Mouse (Mus musculus) cerebellum, adult 11 months (tissue): ENCODE results near the gene Gucy2g.

Experiments
- DNase-seq: peaks from one replicate; pipeline ENCODE4 v3.0.0; 2022

Gucy2g gene

GRCm38 (mm10) chr19:55241186-55241645 is at the start of gene Gucy2g:
TSS of gene Gucy2g (minus strand) at chr19:55241236.
- no peak for DNase-seq

- no peak for DNase-seq
Observed at GRCm38 (mm10) chr19:55288974-55289373, 47.9 kb upstream of the Gucy2g start.

- no peak for DNase-seq
Observed at GRCm38 (mm10) chr19:55286034-55286433, 45.0 kb upstream of the Gucy2g start.

- DNase-seq = no peak
Observed at GRCm38 (mm10) chr19:55284093-55284492, 43.1 kb upstream of the Gucy2g start.

GRCm38 (mm10) chr19:55276770-55277169 is 35.7 kb upstream of the Gucy2g start:
- no peak for DNase-seq

GRCm38 (mm10) chr19:55276100-55276499 is 35.1 kb upstream of the Gucy2g start:
- DNase-seq = no peak

GRCm38 (mm10) chr19:55273340-55273739 is 32.3 kb upstream of the Gucy2g start:
- no peak for DNase-seq

- no peak for DNase-seq
Observed at GRCm38 (mm10) chr19:55271448-55271847, 30.4 kb upstream of the Gucy2g start.

GRCm38 (mm10) chr19:55269051-55269450 is 28.0 kb upstream of the Gucy2g start:
- no peak for DNase-seq

- no peak for DNase-seq
Observed at GRCm38 (mm10) chr19:55268150-55268549, 27.1 kb upstream of the Gucy2g start.

GRCm38 (mm10) chr19:55266786-55267185 is 25.8 kb upstream of the Gucy2g start:
- no peak for DNase-seq

- no peak for DNase-seq
Observed at GRCm38 (mm10) chr19:55265269-55265668, 24.2 kb upstream of the Gucy2g start.

- no peak for DNase-seq
Observed at GRCm38 (mm10) chr19:55260389-55261184, 19.6 kb upstream of the Gucy2g start.

- DNase-seq = no peak
Observed at GRCm38 (mm10) chr19:55258514-55258913, 17.5 kb upstream of the Gucy2g start.

GRCm38 (mm10) chr19:55257656-55258375 is 16.8 kb upstream of the Gucy2g start:
- no peak for DNase-seq

GRCm38 (mm10) chr19:55256156-55256555 is 15.1 kb upstream of the Gucy2g start:
- DNase-seq = no peak

- no peak for DNase-seq
Observed at GRCm38 (mm10) chr19:55254513-55255016, 13.5 kb upstream of the Gucy2g start.

GRCm38 (mm10) chr19:55253570-55254441 is 12.8 kb upstream of the Gucy2g start:
- DNase-seq = peak; percentile 40

GRCm38 (mm10) chr19:55253239-55253569 is 12.2 kb upstream of the Gucy2g start:
- DNase-seq = peak; percentile 11

GRCm38 (mm10) chr19:55251383-55252124 is 10.5 kb upstream of the Gucy2g start, which contains the start of gene Acsl5:
TSS of gene Acsl5 (plus strand) at chr19:55251938.
- no peak for DNase-seq

- no peak for DNase-seq
Observed at GRCm38 (mm10) chr19:55250451-55250850, 9.4 kb upstream of the Gucy2g start.

GRCm38 (mm10) chr19:55247991-55248520 is 7.0 kb upstream of the Gucy2g start:
- DNase-seq = no peak
